Mouse (Mus musculus): ENCODE data around the gene Fkbp6. TPM values are rescaled to one million over a fixed set of nuclear protein-coding genes. Genes with fewer than 3 reads are reported as not detected.
A peak's percentile ranks its signal among the peaks of the same experiment; 100 is the strongest.

The Fkbp6 gene
- total RNA-seq, 2 experiments from 2014 or later = not detected

DNA sequence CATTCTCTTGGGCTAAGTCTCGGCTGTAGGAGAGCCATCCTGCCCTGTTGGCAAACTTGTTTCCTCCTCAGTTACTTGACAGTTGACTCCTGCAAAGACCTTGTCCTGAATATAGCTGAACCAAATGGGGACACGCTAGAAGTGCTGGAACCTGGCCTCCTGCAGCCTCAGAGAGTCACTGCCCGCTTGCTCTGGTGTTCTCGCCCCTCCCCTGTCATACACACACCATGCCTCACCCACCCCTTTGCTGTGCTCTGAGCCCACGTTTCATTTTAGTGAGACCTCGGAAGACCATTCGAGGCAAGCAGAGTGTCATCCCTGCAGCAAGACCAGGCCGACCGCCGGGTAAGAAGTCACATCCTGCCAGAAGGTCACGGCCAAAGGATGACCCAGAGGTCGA, 107.7 kb downstream of the Fkbp6 start:
- DNase-seq = peak; percentile 66

More for the DNA sequence above, 107.7 kb downstream of the Fkbp6 start:
- TF ChIP-seq CTCF (IDR thresholded peaks at IDR 0.05) = no peak
- intact Hi-C loops (cut with DNase I) = no loop called here
- Histone ChIP-seq H3K27ac (peak overlapping the region; percentile 87), H3K4me3 (peak overlapping the region; percentile 24)

Small RNA genes lying within 50 kb of the gene (microRNA-seq; reads per million reads assigned to microRNA genes)
- gene Mir7033 = not detected

Other genes with a start within 250 kb of the Fkbp6 start
- gene Tbl2, start 200.4 kb downstream of the Fkbp6 start, total RNA-seq (2021) = 1 to 10 TPM; 8.8 to 9.1 TPM
- 10 to 100 TPM; 28.3 to 28.6 TPM for gene Bcl7b, start 181.8 kb downstream of the Fkbp6 start, total RNA-seq (2021)
- gene Baz1b, start 162.8 kb downstream of the Fkbp6 start, total RNA-seq (2021) = 10 to 100 TPM; 32.7 to 36.8 TPM
- gene Fzd9, start 98.8 kb downstream of the Fkbp6 start, total RNA-seq (2021) = 10 to 100 TPM; 23.1 to 52.1 TPM
- gene Trim50, start 3.3 kb upstream of the Fkbp6 start, total RNA-seq (2021) = not detected
- 1 to 10 TPM; 7.8 to 9.2 TPM for gene Nsun5, start 19.9 kb upstream of the Fkbp6 start, total RNA-seq (2021)
- gene Pom121, start 44.5 kb upstream of the Fkbp6 start, total RNA-seq (2021) = 10 to 100 TPM; 11.0 to 12.3 TPM
- 10 to 100 TPM; 19.6 to 22.9 TPM for gene Hip1, start 195.1 kb upstream of the Fkbp6 start, total RNA-seq (2021)
- gene Ccl26, start 213.5 kb upstream of the Fkbp6 start, total RNA-seq (2021) = not detected
- 1 to 10 TPM in 1 of 2 experiments, under 1 TPM in 1; 0.66 to 1.3 TPM for gene Ccl24, start 223.0 kb upstream of the Fkbp6 start, total RNA-seq (2021)

Measured in gastrocnemius, adult 2 months (tissue).